Mouse (Mus musculus): ENCODE results near the gene Mynn.

DNA sequence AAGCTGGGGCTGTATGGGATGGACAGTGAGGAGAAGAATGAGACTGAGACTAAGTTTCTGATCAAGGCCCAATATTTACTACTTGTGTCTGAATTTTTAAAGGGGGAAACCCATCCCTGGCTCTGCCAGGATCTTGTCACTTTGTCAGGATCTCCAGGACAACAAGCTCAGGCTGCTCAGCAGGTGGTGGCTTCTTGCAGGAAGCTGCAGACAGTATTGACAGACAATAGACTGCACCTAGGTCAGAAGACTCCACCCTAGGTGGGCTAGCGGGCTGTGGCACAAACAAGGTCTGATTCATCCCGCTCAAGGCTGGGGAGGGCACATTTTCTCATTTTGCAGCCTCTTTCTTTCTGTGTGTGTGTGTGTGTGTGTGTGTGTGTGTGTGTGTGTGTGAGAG, 28.3 kb upstream of the Mynn start:
- TF ChIP-seq POLR2A (IDR thresholded peaks at IDR 0.05; ENCODE audit: borderline replicate concordance, low read depth, low read length) (no peak), CTCF (IDR thresholded peaks at IDR 0.05; ENCODE audit: low read depth, low read length) (no peak)
